Mouse (Mus musculus) erythroblast, embryonic 14.5 days (primary cell): Measurements from ENCODE around the gene Adora2a. TPM values are rescaled to one million over a fixed set of nuclear protein-coding genes. Genes with fewer than 3 reads are reported as not detected.

Source experiments
- H3K27me3 ChIP-seq: 2 replicates; pipeline ENCODE4 v1.6.1; 2012; ENCODE audit warnings: inconsistent platforms; ENCODE audit not compliant: control insufficient read depth
- H3K36me3 ChIP-seq: 2 replicates; pipeline ENCODE4 v1.6.1; 2012; ENCODE audit warnings: mild to moderate bottlenecking, inconsistent platforms; ENCODE audit not compliant: control insufficient read depth
- H3K4me1 ChIP-seq: 2 replicates; pipeline ENCODE4 v1.6.1; 2012; ENCODE audit warnings: inconsistent platforms; ENCODE audit not compliant: control insufficient read depth
- H3K4me3 ChIP-seq: replicated peaks from 2 replicates; pipeline ENCODE3; 2012; ENCODE audit warnings: moderate library complexity, mild to moderate bottlenecking, inconsistent platforms
- H3K9me3 ChIP-seq: 2 replicates; pipeline ENCODE4 v1.6.1; 2012; ENCODE audit warnings: low read length, inconsistent platforms, mixed read lengths; ENCODE audit not compliant: control insufficient read depth
- GATA1 ChIP-seq: IDR thresholded peaks from 2 replicates; pipeline ENCODE4 v1.6.1; 2012; ENCODE audit warnings: low read length, inconsistent platforms, mixed read lengths
- TAL1 ChIP-seq: IDR thresholded peaks from 3 replicates; pipeline ENCODE4 v1.6.1; 2012; ENCODE audit warnings: low read length, inconsistent platforms, mixed read lengths
- polyA plus RNA-seq: library from polyadenylated mRNA; stranded (reverse); fragments of >175 nt; gene quantifications from 2 replicates; pipeline ENCODE4 v1.2.3, GENCODE M21; 2012

Gene Adora2a
- polyA plus RNA-seq, 1 experiment: not detected

- peaks cover 10% of the 10 kb centered on the region for H3K36me3 ChIP-seq
- H3K4me3 ChIP-seq: no peak overlapping the region
- no peak for TF ChIP-seq GATA1
- no peak for TF ChIP-seq TAL1
- peaks cover 6% of the 10 kb centered on the region for H3K4me1 ChIP-seq
- H3K27me3 ChIP-seq: no peaks in the 10 kb centered on the region
- H3K9me3 ChIP-seq: no peaks in the 10 kb centered on the region
These were observed 23.4 kb upstream of the Adora2a start for GRCm38 (mm10) chr10:75293288-75293687.

GRCm38 (mm10) chr10:75294362-75294761 is 22.3 kb upstream of the Adora2a start:
- Histone ChIP-seq H3K27me3 (no peaks in the 10 kb centered on the region), H3K36me3 (peaks cover 6% of the 10 kb centered on the region), H3K4me3 (no peak overlapping the region), H3K9me3 (no peaks in the 10 kb centered on the region), H3K4me1 (peaks cover 6% of the 10 kb centered on the region)
- TF ChIP-seq TAL1 (no peak), GATA1 (no peak)

GRCm38 (mm10) chr10:75294926-75295325 is 21.8 kb upstream of the Adora2a start:
- H3K27me3 ChIP-seq: no peaks in the 10 kb centered on the region
- TF ChIP-seq TAL1: no peak
- no peak for TF ChIP-seq GATA1
- H3K9me3 ChIP-seq: no peaks in the 10 kb centered on the region
- H3K4me1 ChIP-seq: peaks cover 6% of the 10 kb centered on the region
- H3K4me3 ChIP-seq: no peak overlapping the region
- peaks cover 6% of the 10 kb centered on the region for H3K36me3 ChIP-seq

GRCm38 (mm10) chr10:75298608-75299007 is 18.1 kb upstream of the Adora2a start:
- Histone ChIP-seq H3K4me3 (no peak overlapping the region), H3K9me3 (no peaks in the 10 kb centered on the region), H3K27me3 (no peaks in the 10 kb centered on the region), H3K36me3 (peaks cover 23% of the 10 kb centered on the region), H3K4me1 (peaks cover 14% of the 10 kb centered on the region)
- TF ChIP-seq GATA1 (no peak), TAL1 (no peak)

- Histone ChIP-seq H3K4me3 (no peak overlapping the region), H3K27me3 (no peaks in the 10 kb centered on the region), H3K9me3 (no peaks in the 10 kb centered on the region), H3K36me3 (peaks cover 32% of the 10 kb centered on the region), H3K4me1 (peaks cover 17% of the 10 kb centered on the region)
- no peak for TF ChIP-seq GATA1
- no peak for TF ChIP-seq TAL1
These were observed 16.8 kb upstream of the Adora2a start for GRCm38 (mm10) chr10:75299785-75300418.

- peaks cover 36% of the 10 kb centered on the region for H3K36me3 ChIP-seq
- no peak for TF ChIP-seq GATA1
- TF ChIP-seq TAL1: no peak
- H3K27me3 ChIP-seq: no peaks in the 10 kb centered on the region
- H3K4me1 ChIP-seq: peaks cover 17% of the 10 kb centered on the region
- no peaks in the 10 kb centered on the region for H3K9me3 ChIP-seq
- H3K4me3 ChIP-seq: no peak overlapping the region
These were observed 15.4 kb upstream of the Adora2a start for GRCm38 (mm10) chr10:75301195-75301806.

GRCm38 (mm10) chr10:75301937-75302336 is 14.7 kb upstream of the Adora2a start:
- Histone ChIP-seq H3K36me3 (peaks cover 39% of the 10 kb centered on the region), H3K4me1 (peaks cover 21% of the 10 kb centered on the region)

GRCm38 (mm10) chr10:75302536-75302935 is 14.1 kb upstream of the Adora2a start:
- no peak overlapping the region for H3K4me3 ChIP-seq
- no peaks in the 10 kb centered on the region for H3K27me3 ChIP-seq
- H3K9me3 ChIP-seq: no peaks in the 10 kb centered on the region
- peaks cover 27% of the 10 kb centered on the region for H3K4me1 ChIP-seq
- no peak for TF ChIP-seq GATA1
- TF ChIP-seq TAL1: no peak
- H3K36me3 ChIP-seq: peaks cover 45% of the 10 kb centered on the region

More at GRCm38 (mm10) chr10:75301937-75302336, 14.7 kb upstream of the Adora2a start:
- Histone ChIP-seq H3K27me3 (no peaks in the 10 kb centered on the region), H3K9me3 (no peaks in the 10 kb centered on the region), H3K4me3 (no peak overlapping the region)
- TF ChIP-seq GATA1 (no peak), TAL1 (no peak)

- peaks cover 27% of the 10 kb centered on the region for H3K4me1 ChIP-seq
These were observed 13.2 kb upstream of the Adora2a start for GRCm38 (mm10) chr10:75303324-75304048.

More at GRCm38 (mm10) chr10:75303324-75304048, 13.2 kb upstream of the Adora2a start:
- Histone ChIP-seq H3K9me3 (no peaks in the 10 kb centered on the region), H3K36me3 (peaks cover 55% of the 10 kb centered on the region), H3K4me3 (no peak overlapping the region), H3K27me3 (no peaks in the 10 kb centered on the region)
- no peak for TF ChIP-seq TAL1
- TF ChIP-seq GATA1: no peak
